Mouse (Mus musculus) olfactory bulb, adult 2 months (tissue): ENCODE measurements around the gene Hsd17b3.

ENCODE experiments used
- CTCF ChIP-seq: fragments of 200-500 bp; IDR thresholded peaks from 2 replicates; pipeline ENCODE4 v1.5.1; 2012; ENCODE audit warnings: low read depth, mild to moderate bottlenecking, low read length, moderate library complexity; ENCODE audit not compliant: insufficient read depth
- POLR2A ChIP-seq: fragments of 200-500 bp; IDR thresholded peaks from 2 replicates; pipeline ENCODE4 v1.6.1; 2012; ENCODE audit warnings: mild to moderate bottlenecking, low read depth, low read length, moderate library complexity; ENCODE audit not compliant: insufficient read depth

GRCm38 (mm10) chr13:64066653-64067052 lies 22.4 kb downstream of the Hsd17b3 start:
- TF ChIP-seq POLR2A, result no peak
- no peak for TF ChIP-seq CTCF
